Mouse (Mus musculus): ENCODE results near the gene Fpgs.

- TF ChIP-seq CTCF (IDR thresholded peaks at IDR 0.05; ENCODE audit: borderline replicate concordance, extremely low read depth, insufficient read depth, insufficient read length) (no peak), POLR2A (IDR thresholded peaks at IDR 0.05; ENCODE audit: borderline replicate concordance, extremely low read depth, insufficient read depth, insufficient read length, poor library complexity, severe bottlenecking) (no peak)
Observed at GRCm38 (mm10) chr2:32680961-32681650, 22.8 kb downstream of the Fpgs start.

Data from brain, embryonic 14.5 days (tissue).